Mouse (Mus musculus) embryonic facial prominence, embryonic 11.5 days (tissue): Measurements from ENCODE around the gene Gigyf1. TPM values are rescaled to one million over a fixed set of nuclear protein-coding genes. Genes with fewer than 3 reads are reported as not detected.

Experiments used
- ATAC-seq: fragments of 200-750 bp; cut with Nextera tagmentation; replicated peaks from 2 replicates; pipeline ENCODE4 v1.8.0; 2017; ENCODE audit warnings: low read depth; ENCODE audit not compliant: insufficient number of reproducible peaks, low FRiP score, low TSS enrichment
- DNase-seq: peaks from one replicate; pipeline ENCODE4 v3.0.0-alpha.2; 2015; ENCODE audit warnings: low spot score
- H3K27ac ChIP-seq: fragments of 300-500 bp; sonication (generic); replicated peaks from 2 replicates; pipeline ENCODE4 v1.5.1; 2014; ENCODE audit warnings: mild to moderate bottlenecking, low read depth, low read length, control low read depth
- H3K27me3 ChIP-seq: fragments of 300-500 bp; sonication (generic); 2 replicates; pipeline ENCODE4 v1.6.1; 2014; ENCODE audit warnings: mild to moderate bottlenecking, low read length, moderate library complexity, mixed read lengths; ENCODE audit not compliant: control insufficient read depth, insufficient read depth
- H3K36me3 ChIP-seq: fragments of 300-500 bp; sonication (generic); replicated peaks from 2 replicates; pipeline ENCODE4 v1.6.1; 2014; ENCODE audit warnings: low read depth, mild to moderate bottlenecking, low read length, moderate library complexity, mixed read lengths; ENCODE audit not compliant: control insufficient read depth, insufficient read depth
- H3K4me1 ChIP-seq: fragments of 300-500 bp; sonication (generic); 2 replicates; pipeline ENCODE4 v1.6.1; 2014; ENCODE audit warnings: low read length, mixed read lengths; ENCODE audit not compliant: control insufficient read depth, insufficient read depth
- H3K4me2 ChIP-seq: fragments of 300-500 bp; sonication (generic); 2 replicates; pipeline ENCODE4 v1.6.1; 2014; ENCODE audit warnings: low read depth, mild to moderate bottlenecking, control low read depth, low read length, moderate library complexity
- H3K4me3 ChIP-seq: fragments of 300-500 bp; sonication (generic); 2 replicates; pipeline ENCODE4 v1.5.1; 2014; ENCODE audit warnings: low read depth, low read length, control low read depth
- H3K9ac ChIP-seq: fragments of 300-500 bp; sonication (generic); replicated peaks from 2 replicates; pipeline ENCODE4 v1.6.1; 2014; ENCODE audit warnings: mild to moderate bottlenecking, control low read depth, low read length
- H3K9me3 ChIP-seq: fragments of 300-500 bp; sonication (generic); replicated peaks from 2 replicates; pipeline ENCODE4 v1.6.1; 2016; ENCODE audit warnings: mild to moderate bottlenecking, low read length, inconsistent platforms, mixed read lengths; ENCODE audit not compliant: control insufficient read depth
- WGBS: fragments of 180-500 bp; shearing (Covaris S2); extraction: QIAGEN DNeasy Blood & Tissue Kit; methylation state at CpG from one replicate; pipeline ENCODE4 v1.1.7; 2014; 5-methylcytosine and 5-hydroxymethylcytosine counted together
- microRNA-seq: library from miRNA; unstranded; fragments of <30 nt; microRNA quantifications from one replicate; pipeline ENCODE4, GENCODE M21; 2016; ENCODE audit warnings: borderline number of aligned reads
- polyA plus RNA-seq: library from polyadenylated mRNA; unstranded; fragments of >200 nt; fragmentation: Nextera tagmentation; extraction: Ambion mirVana; gene quantifications from 2 replicates; pipeline ENCODE4 v1.2.1, GENCODE M21; 2014

Gene Gigyf1
- polyA plus RNA-seq, 1 experiment from 2014 or later: 8.5 TPM

- Histone ChIP-seq H3K36me3 (no peaks in the 10 kb centered on the region), H3K9me3 (no peaks in the 10 kb centered on the region), H3K27me3 (no peaks in the 10 kb centered on the region), H3K4me3 (no peak overlapping the region), H3K4me2 (no peak overlapping the region), H3K4me1 (no peaks in the 10 kb centered on the region), H3K9ac (no peak overlapping the region), H3K27ac (no peak overlapping the region)
- 77% methylated on average over 17 of the region's 17 CpGs for WGBS
- no peak for DNase-seq
- ATAC-seq: no peak
Measured at GRCm38 (mm10) chr5:137570691-137571586, 52.6 kb downstream of the Gigyf1 start.

GRCm38 (mm10) chr5:137574470-137574901 is 56.1 kb downstream of the Gigyf1 start:
- peak; percentile 49 for DNase-seq
- Histone ChIP-seq H3K27ac (no peak overlapping the region), H3K4me2 (peak overlapping the region; percentile 51), H3K4me3 (peak overlapping the region; percentile 10; the same call in 1 of the 2 replicates), H3K36me3 (no peaks in the 10 kb centered on the region), H3K27me3 (no peaks in the 10 kb centered on the region), H3K4me1 (no peaks in the 10 kb centered on the region), H3K9me3 (no peaks in the 10 kb centered on the region), H3K9ac (peak overlapping the region; percentile 44)
- no peak for ATAC-seq
- 4% methylated on average over 27 of the region's 27 CpGs for WGBS

Small RNAs within 50 kb of the gene (microRNA-seq; reads per million reads assigned to microRNA genes)
- gene Mir6418: not detected

Other genes with a start within 250 kb of the Gigyf1 start
- gene Ache, start 231.0 kb upstream of the Gigyf1 start, polyA plus RNA-seq: 3.5 and 6.3 TPM in 2 replicates
- 6.6 and 7.8 TPM in 2 replicates for gene Ufsp1, start 223.9 kb upstream of the Gigyf1 start, polyA plus RNA-seq
- gene Srrt, start 210.9 kb upstream of the Gigyf1 start, polyA plus RNA-seq: 136 and 148 TPM in 2 replicates
- gene Trip6, start 204.1 kb upstream of the Gigyf1 start, polyA plus RNA-seq: 40.3 and 51.8 TPM in 2 replicates
- 3.0 and 4.2 TPM in 2 replicates for gene Slc12a9, start 185.0 kb upstream of the Gigyf1 start, polyA plus RNA-seq
- gene Ephb4, start 168.4 kb upstream of the Gigyf1 start, polyA plus RNA-seq: 46.4 and 52.3 TPM in 2 replicates
- 0.04 and 0.06 TPM in 2 replicates for gene Zan, start 41.5 kb upstream of the Gigyf1 start, polyA plus RNA-seq
- gene Pop7, start 16.0 kb upstream of the Gigyf1 start, polyA plus RNA-seq: 54.0 and 55.9 TPM in 2 replicates
- gene Epo, start 14.7 kb downstream of the Gigyf1 start, polyA plus RNA-seq: 0.63 and 0.95 TPM in 2 replicates
- 352 and 367 TPM in 2 replicates for gene Gnb2, start 15.0 kb downstream of the Gigyf1 start, polyA plus RNA-seq
- gene Actl6b, start 35.0 kb downstream of the Gigyf1 start, polyA plus RNA-seq: 6.5 and 9.3 TPM in 2 replicates
- gene Tfr2, start 51.3 kb downstream of the Gigyf1 start, polyA plus RNA-seq: 0.91 and 1.1 TPM in 2 replicates
- gene Mospd3, start 82.5 kb downstream of the Gigyf1 start, polyA plus RNA-seq: 17.4 and 19.4 TPM in 2 replicates
- gene Pcolce, start 95.2 kb downstream of the Gigyf1 start, polyA plus RNA-seq: 133 and 142 TPM in 2 replicates
- 0.13 TPM in 1 of 2 replicates, not detected in the other for gene Fbxo24, start 110.5 kb downstream of the Gigyf1 start, polyA plus RNA-seq
- gene Lrch4, start 110.6 kb downstream of the Gigyf1 start, polyA plus RNA-seq: 28.4 and 30.0 TPM in 2 replicates
- gene Gm20605, start 110.6 kb downstream of the Gigyf1 start, polyA plus RNA-seq: 3.7 and 4.8 TPM in 2 replicates
- gene Sap25, start 122.8 kb downstream of the Gigyf1 start, polyA plus RNA-seq: 2.8 and 5.2 TPM in 2 replicates
- gene Irs3, start 127.2 kb downstream of the Gigyf1 start, polyA plus RNA-seq: 0.10 and 0.53 TPM in 2 replicates
- gene Agfg2, start 166.2 kb downstream of the Gigyf1 start, polyA plus RNA-seq: 11.8 and 11.9 TPM in 2 replicates
- 1.6 and 2.5 TPM in 2 replicates for gene Nyap1, start 223.1 kb downstream of the Gigyf1 start, polyA plus RNA-seq
- 76.1 and 78.8 TPM in 2 replicates for gene Tsc22d4, start 227.2 kb downstream of the Gigyf1 start, polyA plus RNA-seq